Mouse (Mus musculus): ENCODE measurements at regions not wholly inside any gene's neighbourhood (a gene's known extent, or its start where the extent isn't known, plus 50 kb on each side); places are given as distances from the start of the nearest gene placed in this dataset.

DNA sequence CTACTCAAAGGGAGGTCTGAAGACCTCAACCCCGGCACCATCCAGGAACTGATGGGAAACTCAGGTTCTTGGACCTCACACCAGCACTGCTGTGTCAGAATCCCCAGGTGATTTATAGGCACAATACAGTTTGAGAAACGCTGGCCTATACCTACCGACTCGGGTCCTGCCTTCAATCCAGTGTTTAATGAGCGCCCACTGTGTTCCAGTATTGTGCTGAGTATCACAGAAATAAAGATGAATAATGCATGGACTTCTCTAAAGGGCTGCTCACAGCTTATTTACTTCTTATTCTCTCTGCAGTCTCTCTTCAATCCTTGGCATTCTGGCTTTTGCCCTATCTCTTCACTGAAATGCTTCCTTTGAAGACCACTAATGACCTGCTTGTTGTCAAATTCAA is 146.8 kb upstream of the 9630041A04Rik start:
- TF ChIP-seq CTCF (IDR thresholded peaks at IDR 0.05; ENCODE audit: low read depth) (no peak), EP300 (IDR thresholded peaks at IDR 0.05; ENCODE audit: low read depth) (no peak)

Measured in liver, embryonic 14.5 days (tissue).